Mouse (Mus musculus) thymus, adult 2 months (tissue): Measurements from ENCODE around the gene Olfr1506.
"Not testable (repeated sequence)": the region's sequence is repeated elsewhere in the genome, so short reads cannot be mapped to it uniquely, and the experiment has no call there.

Source experiments
- CTCF ChIP-seq: fragments of 200-500 bp; IDR thresholded peaks from 2 replicates; pipeline ENCODE4 v1.5.1; 2012; ENCODE audit warnings: mild to moderate bottlenecking, control low read depth, low read length, moderate library complexity, borderline replicate concordance; ENCODE audit not compliant: control insufficient read depth, poor library complexity, insufficient read depth; ENCODE audit errors: extremely low read depth
- POLR2A ChIP-seq: fragments of 200-500 bp; IDR thresholded peaks from 2 replicates; pipeline ENCODE4 v1.6.1; 2012; ENCODE audit warnings: mild to moderate bottlenecking, low read length, control low read depth, moderate library complexity; ENCODE audit not compliant: control insufficient read depth, poor library complexity, insufficient read depth; ENCODE audit errors: extremely low read depth

DNA sequence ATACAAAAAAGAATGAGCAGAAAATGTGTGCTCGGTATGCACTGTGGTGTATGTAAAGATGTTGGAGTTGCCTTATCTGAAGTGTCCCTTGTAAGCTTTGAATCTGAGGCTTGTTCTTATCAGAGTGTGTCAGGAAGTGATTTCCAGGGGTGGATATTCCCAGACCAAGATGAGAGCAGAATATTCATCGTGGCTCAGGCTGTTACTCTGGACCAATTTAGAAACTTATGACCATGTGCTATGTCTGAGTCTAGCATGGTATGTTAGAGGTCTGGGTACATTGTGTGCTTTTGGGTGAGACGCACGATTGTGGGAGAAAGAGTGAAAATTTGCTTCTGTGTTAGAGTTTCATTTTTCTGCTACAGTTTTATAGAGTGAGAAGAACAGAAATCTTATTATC lies 38.2 kb downstream of the Olfr1506 start:
- TF ChIP-seq POLR2A, CTCF: not testable (repeated sequence)
